In the genomic region with DNA sequence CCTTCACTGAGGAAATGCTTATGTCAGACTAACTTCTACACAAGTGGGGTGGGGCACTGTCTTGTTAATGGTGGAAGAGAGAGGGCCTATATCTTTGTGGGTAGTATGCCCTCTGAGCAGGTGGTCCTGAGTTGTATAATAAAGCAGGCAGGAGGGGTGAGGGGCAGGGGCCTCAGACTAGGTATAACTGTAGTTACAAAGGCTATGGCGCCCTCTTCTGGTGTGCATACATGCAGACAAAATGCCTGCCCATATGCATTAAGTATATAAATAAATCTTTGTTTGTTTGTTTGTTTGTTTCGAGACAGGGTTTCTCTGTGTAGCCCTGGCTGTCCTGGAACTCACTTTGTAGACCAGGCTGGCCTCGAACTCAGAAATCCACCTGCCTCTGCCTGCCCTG, we compare ENCODE assay signal across 15 mouse cellular contexts. TPM values are rescaled to one million over a fixed set of nuclear protein-coding genes. Genes with fewer than 3 reads are reported as not detected.
DNase-seq lines count a peak whose midpoint lies in the region; ATAC-seq and TF ChIP-seq lines count a peak whose summit lies in the region.
"Had no signal": no experiment of that assay in that cellular context is flagged by ENCODE, and none has a peak within 500 bp of the region (broad histone marks: within the 10 kb centered on the region; RNA-seq: fewer than 3 reads in every experiment).

No protein-coding gene starts in this region.

- H3K4me3 ChIP-seq in forebrain, postnatal 0 days (ENCODE audit: low read depth, low read length), result no peak overlapping the region
- no peak overlapping the region for H3K4me3 ChIP-seq in forebrain, embryonic 16.5 days (replicated peaks; ENCODE audit: low read length)
- no peak overlapping the region for H3K4me3 ChIP-seq in layer of hippocampus, adult 2 months
- H3K4me3 ChIP-seq: embryonic facial prominence, embryonic 10.5 days; limb, embryonic 13.5 days had no signal

- no peak for ATAC-seq in forebrain, postnatal 0 days
- no peak for ATAC-seq in forebrain, embryonic 16.5 days
- ATAC-seq in monocyte, adult 5-6 weeks (replicated peaks; ENCODE audit: insufficient number of reproducible peaks, low FRiP score, low TSS enrichment, poor library complexity, severe bottlenecking), result no peak
- ATAC-seq: hindbrain, embryonic 16.5 days; Patski had no signal

- no peak for DNase-seq in forebrain, postnatal 0 days
- no peak for DNase-seq in layer of hippocampus, adult 2 months (ENCODE audit: low spot score in 2 of 2)
- DNase-seq in layer of hippocampus, postnatal 14 days (ENCODE audit: low spot score in 2 of 2), result no peak
- DNase-seq in thymus, postnatal 14 days, result peak; percentile 9
- DNase-seq in thymus, adult 18-20 months, result no peak
- DNase-seq: layer of hippocampus, postnatal 36 days; lung, embryonic 14.5 days; right cerebral cortex, postnatal 25 days had no signal

- 0 out of 2 replicates have a peak, but pooled peaks have one; percentile 12 for TF ChIP-seq CTCF in forebrain, postnatal 0 days (IDR thresholded peaks at IDR 0.05; ENCODE audit: low read depth)
- TF ChIP-seq CTCF in layer of hippocampus, adult 2 months (conservative IDR thresholded peaks at IDR 0.05), result peak; percentile 65

- H3K4me1 ChIP-seq in forebrain, postnatal 0 days (ENCODE audit: insufficient read depth), result no peaks in the 10 kb centered on the region
- no peaks in the 10 kb centered on the region for H3K4me1 ChIP-seq in forebrain, embryonic 16.5 days (replicated peaks; ENCODE audit: control insufficient read depth, insufficient read depth, low read length)
- H3K4me1 ChIP-seq: embryonic facial prominence, embryonic 10.5 days; limb, embryonic 13.5 days had no signal

- H3K9ac ChIP-seq in forebrain, postnatal 0 days, result no peak overlapping the region
- H3K9ac ChIP-seq in forebrain, embryonic 16.5 days (replicated peaks; ENCODE audit: low read depth, low read length), result no peak overlapping the region
- H3K9ac ChIP-seq: limb, embryonic 13.5 days; lung, embryonic 14.5 days had no signal

- no peaks in the 10 kb centered on the region for H3K9me3 ChIP-seq in forebrain, postnatal 0 days (ENCODE audit: low read length)
- H3K9me3 ChIP-seq in forebrain, embryonic 16.5 days (ENCODE audit: control insufficient read depth, low read length), result no peaks in the 10 kb centered on the region
- H3K9me3 ChIP-seq: embryonic facial prominence, embryonic 10.5 days; limb, embryonic 13.5 days had no signal

- 72% methylated on average over 3 of the region's 3 CpGs for WGBS in forebrain, postnatal 0 days
- WGBS in forebrain, embryonic 16.5 days, result 91% methylated on average over 3 of the region's 3 CpGs

- H3K27ac ChIP-seq in forebrain, postnatal 0 days (ENCODE audit: low read depth, low read length), result no peak overlapping the region
- no peak overlapping the region for H3K27ac ChIP-seq in forebrain, embryonic 16.5 days (ENCODE audit: low read length)
- H3K27ac ChIP-seq in layer of hippocampus, adult 2 months, result no peak overlapping the region
- H3K27ac ChIP-seq: embryonic facial prominence, embryonic 10.5 days; limb, embryonic 13.5 days had no signal

- no peaks in the 10 kb centered on the region for H3K36me3 ChIP-seq in forebrain, postnatal 0 days (ENCODE audit: insufficient read depth)
- no peaks in the 10 kb centered on the region for H3K36me3 ChIP-seq in forebrain, embryonic 16.5 days (ENCODE audit: control insufficient read depth, insufficient read depth)
- H3K36me3 ChIP-seq: limb, embryonic 13.5 days had no signal

- no peaks in the 10 kb centered on the region for H3K27me3 ChIP-seq in forebrain, postnatal 0 days (ENCODE audit: insufficient read depth, low read length)
- no peaks in the 10 kb centered on the region for H3K27me3 ChIP-seq in forebrain, embryonic 16.5 days (replicated peaks; ENCODE audit: control insufficient read depth, insufficient read depth, low read length)
- H3K27me3 ChIP-seq: limb, embryonic 13.5 days; Patski had no signal

- no peak overlapping the region for H3K4me2 ChIP-seq in forebrain, postnatal 0 days (ENCODE audit: low read depth)
- H3K4me2 ChIP-seq in forebrain, embryonic 16.5 days (ENCODE audit: low read length), result no peak overlapping the region
- H3K4me2 ChIP-seq: limb, embryonic 13.5 days; lung, embryonic 14.5 days had no signal

RNA-seq across cellular contexts. Expression of a gene that starts 19.1 kb away (rescaled TPM):
- 0.46 and 0.86 TPM in 2 replicates for total RNA-seq in forebrain, postnatal 0 days (2014; rRNA removed)
- 0.11 and 0.35 TPM in 2 replicates for polyA plus RNA-seq in forebrain, postnatal 0 days (2015; fragmentation: Nextera tagmentation; extraction: Ambion mirVana)
- polyA plus RNA-seq in forebrain, embryonic 16.5 days (2015; fragmentation: Nextera tagmentation; extraction: Ambion mirVana), result 0.09 and 0.17 TPM in 2 replicates
- total RNA-seq in layer of hippocampus, adult 2 months (2021), result 10 to 100 TPM; 58.4 to 74.2 TPM
- 10 to 100 TPM; 34.9 to 36.6 TPM for total RNA-seq in layer of hippocampus, postnatal 14 days (2021)
- not detected in 3 replicates for total RNA-seq in monocyte, adult 5-6 weeks (2017)
- polyA plus RNA-seq: heart, embryonic 16.5 days had no signal

RNA-seq across cellular contexts. Expression of a gene that starts 50.4 kb away (rescaled TPM):
- total RNA-seq in forebrain, postnatal 0 days (2014; rRNA removed), result 33.7 and 52.4 TPM in 2 replicates
- polyA plus RNA-seq in forebrain, postnatal 0 days (2015; fragmentation: Nextera tagmentation; extraction: Ambion mirVana), result 35.2 and 40.5 TPM in 2 replicates
- polyA plus RNA-seq in forebrain, embryonic 16.5 days (2015; fragmentation: Nextera tagmentation; extraction: Ambion mirVana), result 95.3 and 113 TPM in 2 replicates
- total RNA-seq in layer of hippocampus, adult 2 months (2021), result 10 to 100 TPM; 17.6 to 23.4 TPM
- total RNA-seq in layer of hippocampus, postnatal 14 days (2021), result 10 to 100 TPM; 11.2 to 14.1 TPM
- 50.1 to 76.0 TPM (median 57.7 TPM) in 3 replicates for total RNA-seq in monocyte, adult 5-6 weeks (2017)

Comparison
In these comparisons a context has a peak if more than half of its experiments do, and no peak if none do; other contexts are left out.
1. RNA of a gene that starts 19.1 kb away (total RNA-seq): 58.4 to 74.2 TPM in layer of hippocampus, adult 2 months and 34.9 to 36.6 TPM in layer of hippocampus, postnatal 14 days; 0.46 to 0.86 TPM in forebrain, postnatal 0 days and not detected in monocyte, adult 5-6 weeks; every median in the first group is over 10 times any median in the second.